Mouse (Mus musculus): ENCODE measurements around the gene Shc3. TPM values are rescaled to one million over a fixed set of nuclear protein-coding genes. Genes with fewer than 3 reads are reported as not detected.

The Shc3 gene
- total and polyA plus RNA-seq, 3 experiments = 0.11 TPM; not detected in 2

DNA sequence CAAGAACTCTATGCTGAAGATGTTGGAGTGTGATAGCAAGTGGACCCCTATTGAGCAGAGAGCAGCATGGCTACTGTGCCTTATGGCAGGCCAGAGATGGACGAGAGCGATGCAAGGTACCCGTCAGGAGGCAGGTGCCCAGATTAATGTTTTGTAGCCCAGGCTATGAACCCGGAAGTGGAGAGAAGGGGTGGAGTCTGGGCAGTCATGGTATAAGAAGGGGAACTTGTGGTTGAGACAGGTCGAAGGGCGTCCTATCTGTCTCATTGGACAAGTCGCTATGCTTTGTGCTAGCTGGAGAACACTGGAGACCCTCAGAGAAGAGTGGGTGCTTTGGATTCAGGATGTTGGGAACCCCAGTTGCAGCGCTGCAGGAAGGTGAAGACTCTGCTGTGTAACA lies 30.9 kb upstream of the Shc3 start:
- no peaks in the 10 kb centered on the region for H3K36me3 ChIP-seq (replicated peaks)
- TF ChIP-seq TAL1 (conservative IDR thresholded peaks at IDR 0.05; ENCODE audit: low read depth, low read length) (no peak), GATA2 (IDR thresholded peaks at IDR 0.05; ENCODE audit: borderline replicate concordance, low read depth, low read length) (no peak), POLR2AphosphoS5 (IDR thresholded peaks at IDR 0.05; ENCODE audit: insufficient replicate concordance, low read depth, low read length) (no peak), GATA1 (IDR thresholded peaks at IDR 0.05; ENCODE audit: borderline replicate concordance, low read length) (no peak), CTCF (IDR thresholded peaks at IDR 0.05; ENCODE audit: low read depth, low read length) (no peak)
- DNase-seq (ENCODE audit: low spot score) = no peak
- H3K4me1 ChIP-seq (ENCODE audit: insufficient read depth, low read depth, low read length) = no peaks in the 10 kb centered on the region
- no peaks in the 10 kb centered on the region for H3K27me3 ChIP-seq (ENCODE audit: insufficient read depth, low read length)
- no peak for ATAC-seq (ENCODE audit: extremely low read depth, insufficient number of reproducible peaks, low FRiP score, poor library complexity, severe bottlenecking)
- H3K9me3 ChIP-seq (replicated peaks) = 0 out of 2 replicates have a peak, but pooled peaks cover 2% of the 10 kb centered on the region
- H3K4me3 ChIP-seq (ENCODE audit: low read depth, low read length) = no peak overlapping the region

DNA sequence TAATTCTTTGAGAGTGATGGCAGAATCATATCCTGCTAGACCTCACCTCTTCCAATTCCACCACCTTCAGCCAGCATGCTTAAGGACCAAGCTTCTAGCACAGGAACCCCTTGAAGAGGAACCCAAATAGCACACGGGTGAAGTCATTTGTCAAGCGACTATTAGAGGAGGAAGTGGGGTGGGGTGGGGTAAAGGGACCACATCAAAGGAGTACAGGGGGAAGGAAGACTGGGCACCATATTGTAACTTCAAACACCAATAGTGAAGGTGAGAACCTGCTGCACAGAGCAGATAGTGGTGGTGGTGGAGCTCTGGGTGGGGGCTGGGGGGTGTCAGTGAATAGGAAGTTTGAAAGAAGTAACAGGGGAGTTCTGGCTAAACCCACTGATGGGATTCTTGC lies 28.8 kb upstream of the Shc3 start:
- Histone ChIP-seq H3K4me1 (ENCODE audit: insufficient read depth, low read depth, low read length) (no peaks in the 10 kb centered on the region), H3K4me3 (ENCODE audit: low read depth, low read length) (no peak overlapping the region), H3K9me3 (replicated peaks) (peaks cover 7% of the 10 kb centered on the region), H3K27me3 (ENCODE audit: insufficient read depth, low read length) (no peaks in the 10 kb centered on the region), H3K36me3 (replicated peaks) (no peaks in the 10 kb centered on the region)
- DNase-seq (ENCODE audit: low spot score) (no peak), ATAC-seq (ENCODE audit: extremely low read depth, insufficient number of reproducible peaks, low FRiP score, poor library complexity, severe bottlenecking) (no peak)
- no peak for TF ChIP-seq CTCF (IDR thresholded peaks at IDR 0.05; ENCODE audit: low read depth, low read length)
- TF ChIP-seq GATA1 (IDR thresholded peaks at IDR 0.05; ENCODE audit: borderline replicate concordance, low read length) = no peak
- TF ChIP-seq POLR2AphosphoS5 (IDR thresholded peaks at IDR 0.05; ENCODE audit: insufficient replicate concordance, low read depth, low read length) = no peak
- TF ChIP-seq GATA2 (IDR thresholded peaks at IDR 0.05; ENCODE audit: borderline replicate concordance, low read depth, low read length) = no peak
- no peak for TF ChIP-seq TAL1 (conservative IDR thresholded peaks at IDR 0.05; ENCODE audit: low read depth, low read length)

DNA sequence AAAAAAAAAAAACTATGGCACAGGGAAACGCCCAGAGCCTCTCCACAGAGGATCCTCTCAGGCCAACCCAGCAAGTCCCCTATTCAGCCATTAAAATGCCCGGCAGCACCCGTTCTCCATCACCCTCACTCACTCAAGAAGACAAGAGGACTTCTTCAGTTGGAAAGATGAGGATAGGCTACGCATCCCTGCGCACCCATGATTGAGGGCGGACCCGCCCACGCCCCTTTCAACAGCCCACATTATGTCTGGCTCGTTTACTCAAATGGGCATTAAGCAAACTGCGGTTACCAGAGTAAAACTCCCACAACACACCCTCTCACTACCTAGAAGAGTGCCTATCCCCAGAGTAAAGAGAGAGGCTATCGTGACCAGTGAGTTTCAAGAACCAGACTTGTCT lies 26.2 kb upstream of the Shc3 start:
- H3K4me3 ChIP-seq (ENCODE audit: low read depth, low read length) = no peak overlapping the region
- H3K36me3 ChIP-seq (replicated peaks) = no peaks in the 10 kb centered on the region
- no peak for ATAC-seq (ENCODE audit: extremely low read depth, insufficient number of reproducible peaks, low FRiP score, poor library complexity, severe bottlenecking)
- H3K4me1 ChIP-seq (ENCODE audit: insufficient read depth, low read depth, low read length) = no peaks in the 10 kb centered on the region
- no peak for DNase-seq (ENCODE audit: low spot score)
- TF ChIP-seq GATA1 (IDR thresholded peaks at IDR 0.05; ENCODE audit: borderline replicate concordance, low read length) = no peak
- no peak for TF ChIP-seq TAL1 (conservative IDR thresholded peaks at IDR 0.05; ENCODE audit: low read depth, low read length)
- no peak for TF ChIP-seq POLR2AphosphoS5 (IDR thresholded peaks at IDR 0.05; ENCODE audit: insufficient replicate concordance, low read depth, low read length)
- no peak for TF ChIP-seq GATA2 (IDR thresholded peaks at IDR 0.05; ENCODE audit: borderline replicate concordance, low read depth, low read length)
- TF ChIP-seq CTCF (IDR thresholded peaks at IDR 0.05; ENCODE audit: low read depth, low read length) = no peak
- peaks cover 7% of the 10 kb centered on the region for H3K9me3 ChIP-seq (replicated peaks)
- no peaks in the 10 kb centered on the region for H3K27me3 ChIP-seq (ENCODE audit: insufficient read depth, low read length)

DNA sequence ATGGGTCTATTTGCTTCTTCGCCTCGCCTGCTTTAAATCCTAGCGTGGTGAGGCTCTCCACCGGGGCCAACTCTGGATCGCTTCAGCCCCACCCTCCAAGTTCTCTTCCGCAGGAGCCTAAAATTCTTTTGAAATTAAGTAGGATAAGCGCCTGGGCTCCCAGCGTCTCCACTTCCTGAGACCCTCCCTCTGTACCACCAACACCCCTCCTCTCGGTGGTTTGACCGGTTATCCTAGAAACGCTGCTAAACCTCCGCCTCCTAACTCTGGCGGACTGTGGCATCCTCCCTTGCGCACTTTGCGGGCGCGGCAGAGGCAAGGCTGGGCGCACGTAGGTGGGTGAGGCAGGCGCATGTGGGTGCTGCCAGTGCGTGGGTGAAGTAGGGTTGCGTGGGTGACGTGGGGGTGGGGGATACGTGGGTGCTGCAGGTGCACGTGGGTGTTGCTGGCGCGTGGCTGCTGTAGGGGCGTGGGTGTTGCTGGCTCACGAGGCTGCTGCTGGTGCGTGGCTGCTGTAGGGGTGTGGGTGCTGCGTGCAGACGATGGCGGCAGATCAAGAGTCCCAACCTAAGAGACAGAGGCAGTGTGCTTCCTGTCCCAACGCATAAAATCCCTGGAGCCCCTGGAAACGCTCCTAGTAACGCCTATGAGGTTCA lies 25.6 kb upstream of the Shc3 start:
- no peak for TF ChIP-seq GATA1 (IDR thresholded peaks at IDR 0.05; ENCODE audit: borderline replicate concordance, low read length)
- Histone ChIP-seq H3K4me1 (ENCODE audit: insufficient read depth, low read depth, low read length) (no peaks in the 10 kb centered on the region), H3K27me3 (ENCODE audit: insufficient read depth, low read length) (no peaks in the 10 kb centered on the region), H3K9me3 (replicated peaks) (peaks cover 7% of the 10 kb centered on the region), H3K4me3 (ENCODE audit: low read depth, low read length) (no peak overlapping the region; the same call in 1 of the 2 replicates), H3K36me3 (replicated peaks) (no peaks in the 10 kb centered on the region)
- no peak for ATAC-seq (ENCODE audit: extremely low read depth, insufficient number of reproducible peaks, low FRiP score, poor library complexity, severe bottlenecking)
- no peak for DNase-seq (ENCODE audit: low spot score)

DNA sequence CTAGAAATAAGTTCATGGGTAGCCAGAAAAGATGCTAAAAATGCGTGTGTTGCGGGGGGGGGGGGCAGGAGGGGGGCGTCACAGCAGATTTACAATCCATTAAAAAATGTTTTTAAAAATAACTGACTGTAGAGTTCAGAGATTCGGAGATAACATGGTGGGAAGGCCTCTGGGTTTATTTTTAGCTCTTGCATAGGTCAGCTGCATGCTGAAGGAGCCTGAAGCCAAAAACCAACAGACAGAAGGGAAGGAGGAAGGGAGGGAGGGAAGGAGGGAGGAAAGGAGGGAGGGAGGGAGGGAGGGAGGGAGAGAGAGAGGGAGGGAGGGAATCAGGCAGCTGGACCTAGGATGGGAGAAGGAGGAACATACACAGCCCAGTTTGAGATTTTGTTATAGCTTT lies 18.8 kb upstream of the Shc3 start:
- no peak for ATAC-seq (ENCODE audit: extremely low read depth, insufficient number of reproducible peaks, low FRiP score, poor library complexity, severe bottlenecking)

DNA sequence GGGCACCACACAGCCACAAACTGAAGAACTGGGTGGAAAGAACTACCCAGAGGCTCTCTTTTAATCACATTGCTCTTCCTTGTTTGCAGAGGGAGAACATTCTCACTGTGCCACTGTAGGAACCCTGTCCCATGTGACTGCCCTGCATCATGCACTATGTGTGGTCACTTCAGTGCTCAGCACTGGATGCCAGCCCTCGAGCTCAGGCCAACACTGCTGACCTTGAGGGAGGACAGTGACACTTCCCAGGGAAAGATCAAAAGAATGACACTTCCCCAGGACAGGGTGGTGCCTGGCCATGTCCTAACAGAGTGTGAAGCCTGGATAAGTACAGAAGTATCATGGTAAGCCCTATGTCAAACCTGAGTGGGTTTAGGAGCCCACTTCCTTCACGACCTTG lies 13.0 kb upstream of the Shc3 start:
- TF ChIP-seq GATA2 (IDR thresholded peaks at IDR 0.05; ENCODE audit: borderline replicate concordance, low read depth, low read length) = no peak
- no peak for TF ChIP-seq GATA1 (IDR thresholded peaks at IDR 0.05; ENCODE audit: borderline replicate concordance, low read length)
- TF ChIP-seq POLR2AphosphoS5 (IDR thresholded peaks at IDR 0.05; ENCODE audit: insufficient replicate concordance, low read depth, low read length) = no peak
- TF ChIP-seq CTCF (IDR thresholded peaks at IDR 0.05; ENCODE audit: low read depth, low read length) = no peak
- no peak for TF ChIP-seq TAL1 (conservative IDR thresholded peaks at IDR 0.05; ENCODE audit: low read depth, low read length)
- no peaks in the 10 kb centered on the region for H3K4me1 ChIP-seq (ENCODE audit: insufficient read depth, low read depth, low read length)
- H3K27me3 ChIP-seq (ENCODE audit: insufficient read depth, low read length) = no peaks in the 10 kb centered on the region
- no peaks in the 10 kb centered on the region for H3K36me3 ChIP-seq (replicated peaks)
- ATAC-seq (ENCODE audit: extremely low read depth, insufficient number of reproducible peaks, low FRiP score, poor library complexity, severe bottlenecking) (no peak), DNase-seq (ENCODE audit: low spot score) (no peak)
- no peak overlapping the region for H3K4me3 ChIP-seq (ENCODE audit: low read depth, low read length)
- peaks cover 3% of the 10 kb centered on the region; the same call in 1 of the 2 replicates for H3K9me3 ChIP-seq (replicated peaks)

More for the DNA sequence above, 18.8 kb upstream of the Shc3 start:
- H3K4me3 ChIP-seq (ENCODE audit: low read depth, low read length) = no peak overlapping the region
- H3K27me3 ChIP-seq (ENCODE audit: insufficient read depth, low read length) = no peaks in the 10 kb centered on the region
- peaks cover 3% of the 10 kb centered on the region; the same call in 1 of the 2 replicates for H3K9me3 ChIP-seq (replicated peaks)
- H3K4me1 ChIP-seq (ENCODE audit: insufficient read depth, low read depth, low read length) = peaks cover 2% of the 10 kb centered on the region; the same call in 1 of the 2 replicates
- no peaks in the 10 kb centered on the region for H3K36me3 ChIP-seq (replicated peaks)
- no peak for DNase-seq (ENCODE audit: low spot score)
- TF ChIP-seq GATA2 (IDR thresholded peaks at IDR 0.05; ENCODE audit: borderline replicate concordance, low read depth, low read length) (no peak), POLR2AphosphoS5 (IDR thresholded peaks at IDR 0.05; ENCODE audit: insufficient replicate concordance, low read depth, low read length) (no peak), GATA1 (IDR thresholded peaks at IDR 0.05; ENCODE audit: borderline replicate concordance, low read length) (no peak), CTCF (IDR thresholded peaks at IDR 0.05; ENCODE audit: low read depth, low read length) (no peak), TAL1 (conservative IDR thresholded peaks at IDR 0.05; ENCODE audit: low read depth, low read length) (no peak)
